Mouse (Mus musculus) cerebellum, postnatal 25 days (tissue): ENCODE results near the gene Mpl.

Experiments used
- DNase-seq, 2 experiments: peaks; one replicate each; pipeline ENCODE4 v3.0.0; 2021; ENCODE audit warnings: mixed read lengths in 2 of 2

Mpl gene

DNA sequence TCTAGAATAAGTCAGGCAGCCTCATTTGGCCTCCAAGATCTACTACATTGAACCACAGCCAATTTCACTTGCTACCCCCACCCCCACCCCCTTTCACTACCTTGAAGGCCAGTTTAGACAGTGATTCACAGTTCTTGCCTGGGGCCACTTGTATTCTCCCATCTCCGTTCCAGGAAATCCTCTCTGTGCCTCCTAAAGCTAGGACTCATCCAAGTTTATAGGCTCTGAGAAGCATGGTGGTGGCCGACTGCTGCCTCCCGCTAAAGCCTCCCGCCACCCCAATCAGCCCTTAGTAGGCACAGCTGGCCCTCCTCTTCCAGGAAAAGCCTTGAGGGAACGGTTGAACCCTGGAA lies 29.9 kb downstream of the Mpl start:
- no peak for DNase-seq

DNA sequence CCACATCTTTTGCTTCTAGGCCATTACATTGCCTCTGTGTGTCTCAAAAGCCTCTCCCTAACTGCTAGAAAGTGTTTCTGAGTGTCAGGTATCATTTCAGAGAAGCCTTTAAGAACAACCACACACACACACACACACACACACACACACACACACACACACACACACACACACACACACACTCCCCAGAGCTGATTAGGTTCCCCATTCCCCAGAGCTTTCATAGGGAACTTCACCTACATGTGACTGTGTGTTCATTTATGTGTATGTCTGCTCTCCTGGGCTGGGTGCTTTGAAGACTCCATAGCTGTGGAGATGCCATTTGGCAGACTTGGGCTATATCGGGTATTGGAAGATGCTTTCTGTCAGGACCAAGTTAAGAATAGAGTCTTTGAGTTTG lies 31.9 kb downstream of the Mpl start:
- no peak for DNase-seq

DNA sequence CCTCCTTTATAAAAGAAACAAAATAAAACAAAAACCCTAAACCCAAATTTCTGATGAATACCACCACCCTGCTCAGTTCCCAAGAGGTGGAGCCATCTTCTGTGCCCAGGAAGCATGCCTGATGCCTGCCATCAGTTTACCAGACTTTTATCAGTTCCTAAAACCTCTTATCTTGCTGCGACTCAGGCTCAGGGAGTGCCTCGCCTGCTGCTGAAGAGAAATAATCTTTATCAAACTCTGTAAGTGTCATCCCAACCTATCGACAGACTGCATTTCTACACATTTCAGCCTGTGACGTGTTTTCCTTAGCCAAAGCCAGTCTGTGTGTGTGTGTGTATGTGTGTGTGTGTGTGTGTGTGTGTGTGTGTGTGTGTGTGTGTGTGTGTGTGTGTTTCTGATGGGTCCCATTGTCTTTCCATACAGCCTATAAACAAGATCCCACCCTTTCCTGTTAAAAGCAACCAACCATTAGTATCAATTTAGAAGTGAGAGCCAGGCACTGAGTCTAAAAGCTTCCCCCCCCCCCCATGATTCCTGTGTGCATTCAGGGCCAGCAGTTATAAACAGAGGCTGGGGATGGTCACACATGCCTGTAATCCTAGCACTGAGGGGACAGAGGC lies 32.7 kb downstream of the Mpl start:
- DNase-seq: no peak

GRCm38 (mm10) chr4:118421384-118421783 lies 35.9 kb downstream of the Mpl start:
- no peak for DNase-seq

DNA sequence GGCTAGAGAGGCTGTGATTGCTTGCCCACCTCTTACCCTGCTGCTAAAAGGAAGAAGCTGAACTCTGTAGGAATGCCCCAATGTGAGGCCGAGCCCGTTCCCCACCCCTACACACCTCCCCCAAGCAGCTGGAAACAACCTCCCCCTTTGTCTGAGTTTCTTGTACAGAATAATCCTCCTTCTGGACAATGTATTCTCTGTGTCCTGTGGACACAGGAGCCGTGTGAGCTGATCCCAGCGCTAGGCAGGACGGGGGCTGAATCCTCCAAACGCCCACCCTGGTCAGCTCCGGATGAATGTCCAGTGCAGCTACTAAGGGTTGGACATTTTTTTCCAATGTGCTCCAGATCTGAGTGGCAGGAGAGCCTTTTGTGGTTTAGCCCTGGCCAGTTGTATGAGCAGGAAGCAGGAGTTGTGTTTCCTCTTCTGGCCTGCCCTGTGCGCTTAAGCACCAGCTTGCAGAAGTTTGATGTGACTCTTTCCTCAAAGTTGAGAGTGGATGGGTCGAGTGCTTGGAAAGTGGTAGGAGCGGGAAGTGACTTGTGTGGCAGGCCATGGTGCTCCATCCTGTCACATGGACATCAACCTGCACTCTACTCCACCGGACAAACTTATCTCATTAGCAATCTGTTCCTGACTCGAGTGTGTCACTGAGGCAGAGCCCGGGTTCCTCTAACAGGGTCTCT lies 40.1 kb downstream of the Mpl start:
- no peak for DNase-seq

GRCm38 (mm10) chr4:118416329-118416728 lies 41.0 kb downstream of the Mpl start:
- DNase-seq: no peak

DNA sequence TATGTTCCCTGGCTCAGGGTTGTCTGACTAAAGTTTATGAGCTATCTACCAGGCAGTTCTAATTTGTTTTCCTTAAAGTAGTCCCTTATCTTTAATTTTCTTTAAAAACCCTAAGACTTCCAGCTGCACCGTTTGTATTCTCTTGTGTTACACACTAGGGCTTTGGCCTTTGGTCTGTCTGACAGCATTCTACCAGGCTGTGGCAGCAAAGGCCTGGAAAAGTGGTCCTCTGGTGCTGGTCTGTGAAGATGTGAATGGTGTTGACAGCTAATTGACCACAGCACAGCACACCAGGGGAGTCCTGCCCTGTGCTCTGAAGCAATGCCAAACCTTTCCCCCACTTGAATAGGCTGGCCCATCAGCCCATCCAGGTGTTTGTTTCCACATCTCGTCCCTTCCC lies 41.5 kb downstream of the Mpl start:
- no peak for DNase-seq

DNA sequence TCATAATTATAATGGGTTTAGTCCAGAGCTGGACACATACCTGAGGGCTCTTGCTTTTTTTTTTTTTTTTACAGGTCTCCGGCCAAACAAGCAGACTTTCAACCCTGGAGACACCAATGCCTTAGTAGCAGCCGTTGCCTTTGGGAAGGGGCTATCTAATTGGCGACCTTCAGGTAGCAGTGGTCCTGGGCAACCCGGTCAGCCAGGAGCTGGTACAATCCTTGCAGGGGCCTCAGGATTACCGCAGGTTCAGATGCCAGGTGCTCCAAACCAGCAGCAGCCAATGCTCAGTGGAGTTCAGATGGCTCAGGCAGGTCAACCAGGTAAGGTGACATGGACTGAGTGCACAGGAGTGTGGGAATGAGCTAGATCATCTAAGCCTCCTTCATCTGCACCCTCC lies 43.8 kb downstream of the Mpl start:
- DNase-seq: peak; percentile 54 to 61

- DNase-seq: no peak
Measured at GRCm38 (mm10) chr4:118410871-118411270, 46.4 kb downstream of the Mpl start.

DNA sequence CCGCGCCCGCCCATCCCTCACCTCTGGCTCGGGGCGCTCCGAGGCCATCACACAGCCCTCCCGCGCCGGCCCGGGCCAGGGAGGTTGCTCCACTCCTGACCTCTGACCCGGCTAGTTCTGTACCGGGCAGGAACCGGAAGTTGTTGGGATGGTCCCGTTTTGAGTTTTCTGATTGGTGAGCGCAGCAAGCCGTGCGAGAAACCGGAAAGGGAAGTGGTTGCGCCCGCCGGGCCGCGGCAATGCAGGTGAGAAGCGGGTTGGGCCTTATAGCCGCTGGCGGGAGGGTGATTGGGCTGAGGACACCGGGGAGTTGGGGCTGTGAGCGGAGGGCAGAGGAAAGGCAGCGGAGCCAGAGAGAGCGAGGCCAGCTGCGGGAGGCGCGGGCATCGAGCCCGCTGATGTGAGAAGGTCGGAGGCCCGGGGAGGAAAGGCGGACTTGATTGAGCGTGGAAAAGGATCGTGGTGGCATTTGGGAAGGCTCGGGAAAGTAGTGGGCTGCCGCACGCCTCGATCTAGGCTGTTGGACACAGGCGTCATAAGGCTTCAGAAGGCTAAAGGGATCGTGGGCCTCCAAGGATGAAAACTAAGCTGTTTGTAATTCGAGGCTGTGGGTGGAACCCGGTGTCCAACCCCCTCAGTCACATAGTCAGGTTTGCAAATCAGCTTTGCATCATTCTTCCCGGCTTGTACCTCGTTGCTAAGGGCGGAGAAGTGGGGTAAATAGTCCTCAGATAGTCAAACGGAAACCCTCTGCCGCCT lies 48.0 kb downstream of the Mpl start, which contains the start of the genes Szt2 and Med8:
Szt2 (minus strand) TSS at position 132 of the 759 bp plus-strand sequence.
Med8 (plus strand) TSS at position 196 of the 759 bp plus-strand sequence.
- DNase-seq: peak; percentile 89 to 91

DNA sequence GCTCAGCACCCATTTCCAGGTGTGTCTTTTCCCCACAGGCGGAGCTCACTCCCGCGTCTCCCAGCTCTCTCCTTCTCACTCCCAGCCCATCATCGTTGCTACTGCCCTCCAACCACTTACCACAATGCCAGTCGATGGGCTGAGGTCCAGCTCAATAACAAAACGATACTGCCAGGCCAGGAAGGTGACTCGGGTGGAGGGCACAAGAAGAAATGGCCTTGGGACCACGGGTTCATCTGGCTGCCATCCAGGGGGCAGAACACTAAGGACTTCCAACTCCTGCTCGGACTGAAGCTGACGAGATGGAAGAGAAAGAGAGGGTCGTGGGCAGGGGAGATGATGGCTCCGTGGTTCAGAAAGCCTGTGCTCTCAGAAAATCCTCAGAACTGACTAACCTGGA lies 54.6 kb downstream of the Mpl start:
- DNase-seq: no peak

DNA sequence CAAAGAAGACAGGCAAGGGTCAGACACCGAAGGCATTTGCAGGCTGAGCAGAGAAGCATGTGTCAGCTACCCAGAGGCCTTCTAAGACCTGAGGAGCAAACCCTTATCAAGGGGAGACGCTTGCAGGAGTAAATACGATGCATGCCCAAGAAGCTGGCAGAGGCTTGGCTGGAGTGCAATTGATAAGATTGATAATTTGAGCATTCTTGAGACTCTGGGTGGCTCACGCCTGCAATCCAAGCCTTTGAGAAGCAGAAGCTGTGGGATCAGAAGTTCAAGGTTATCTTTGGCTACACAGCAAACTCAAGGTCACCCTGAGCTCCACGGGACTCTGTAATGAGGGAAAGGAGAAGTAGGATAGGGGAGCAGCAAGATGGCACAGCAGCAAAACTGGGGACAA lies 55.4 kb downstream of the Mpl start:
- no peak for DNase-seq

- DNase-seq: no peak
Measured at GRCm38 (mm10) chr4:118401421-118401820, 55.9 kb downstream of the Mpl start.

DNA sequence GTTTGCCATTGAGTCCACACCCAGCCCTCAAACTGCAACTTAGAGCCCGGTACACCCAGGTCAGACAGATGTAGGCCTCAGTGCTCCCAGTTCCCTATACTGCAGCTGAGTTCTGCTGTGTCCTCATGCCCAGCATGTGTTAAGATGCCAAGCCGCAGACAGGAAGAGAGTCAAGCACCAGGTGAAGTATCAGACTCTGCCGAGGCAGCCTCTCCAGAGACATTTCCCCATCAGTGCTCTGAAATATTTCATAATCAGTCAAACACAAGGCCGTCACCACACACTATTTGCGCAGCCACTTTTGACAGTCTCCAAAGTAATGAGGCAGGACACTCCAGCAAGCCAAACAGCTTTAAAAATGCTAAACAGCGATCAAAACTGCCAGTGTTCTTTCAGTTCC lies 58.9 kb downstream of the Mpl start:
- DNase-seq: no peak

GRCm38 (mm10) chr4:118396433-118396832 lies 60.9 kb downstream of the Mpl start:
- DNase-seq: no peak

GRCm38 (mm10) chr4:118395289-118395688 lies 62.0 kb downstream of the Mpl start:
- no peak for DNase-seq

- DNase-seq: no peak
Measured at GRCm38 (mm10) chr4:118394505-118394904, 62.8 kb downstream of the Mpl start.
